Mouse (Mus musculus): ENCODE data around the gene Cradd. TPM values are rescaled to one million over a fixed set of nuclear protein-coding genes. Genes with fewer than 3 reads are reported as not detected.

Cradd gene
- polyA plus RNA-seq, 1 experiment from 2014 or later: 15.4 TPM

DNA sequence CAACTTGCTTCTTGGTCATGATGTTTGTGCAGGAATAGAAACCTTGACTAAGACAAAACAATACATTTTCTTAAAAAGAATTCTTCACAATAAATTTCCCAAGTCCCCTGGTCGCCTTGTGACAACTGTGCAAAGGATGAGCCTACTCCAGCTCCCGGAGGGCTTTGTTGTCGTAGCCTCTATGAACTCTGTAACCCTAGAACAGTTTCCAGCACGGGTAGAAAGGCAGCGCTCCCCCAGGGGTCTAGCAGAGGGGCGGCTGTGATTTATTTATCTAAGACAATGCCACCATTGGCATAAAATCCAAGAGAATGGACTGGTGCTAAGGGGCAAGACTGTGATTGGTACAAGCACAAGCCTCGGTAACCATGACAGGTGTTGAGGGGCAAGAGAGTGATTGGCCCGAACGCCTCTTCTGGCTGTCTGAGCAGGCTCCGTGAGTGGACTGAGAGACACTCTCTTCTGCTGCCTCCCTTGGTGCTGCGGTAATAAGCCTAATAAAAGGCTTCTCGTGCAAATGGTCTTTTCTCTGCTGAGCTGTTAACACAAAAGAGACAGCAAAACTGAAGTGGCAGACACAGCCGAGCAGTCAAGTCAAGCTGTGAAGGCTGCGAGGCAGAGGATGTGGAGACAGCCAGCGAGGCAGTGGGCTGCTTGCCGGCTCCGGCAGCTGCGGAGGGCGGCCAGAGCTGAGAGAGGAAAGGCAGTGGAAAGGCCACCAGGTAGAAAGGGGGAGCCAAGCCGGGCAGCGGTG is 13.1 kb downstream of the Cradd start:
- Histone ChIP-seq H3K27ac (ENCODE audit: low read length) (no peak overlapping the region), H3K4me2 (replicated peaks; ENCODE audit: low read depth, low read length) (no peak overlapping the region), H3K36me3 (ENCODE audit: insufficient read depth, low read length) (no peaks in the 10 kb centered on the region), H3K4me3 (ENCODE audit: low read depth, low read length) (no peak overlapping the region), H3K27me3 (replicated peaks; ENCODE audit: insufficient read depth, low read length) (no peaks in the 10 kb centered on the region), H3K9ac (replicated peaks; ENCODE audit: low read depth) (no peak overlapping the region), H3K9me3 (ENCODE audit: low read length) (no peaks in the 10 kb centered on the region), H3K4me1 (ENCODE audit: insufficient read depth, low read depth, low read length) (peaks cover 16% of the 10 kb centered on the region; the same call in 1 of the 2 replicates)
- 63% methylated on average over 21 of the region's 21 CpGs for WGBS
- ATAC-seq: no peak
- TF ChIP-seq CTCF (IDR thresholded peaks at IDR 0.05) (no peak), EP300 (IDR thresholded peaks at IDR 0.05) (no peak)
- DNase-seq (ENCODE audit: low spot score): no peak

DNA sequence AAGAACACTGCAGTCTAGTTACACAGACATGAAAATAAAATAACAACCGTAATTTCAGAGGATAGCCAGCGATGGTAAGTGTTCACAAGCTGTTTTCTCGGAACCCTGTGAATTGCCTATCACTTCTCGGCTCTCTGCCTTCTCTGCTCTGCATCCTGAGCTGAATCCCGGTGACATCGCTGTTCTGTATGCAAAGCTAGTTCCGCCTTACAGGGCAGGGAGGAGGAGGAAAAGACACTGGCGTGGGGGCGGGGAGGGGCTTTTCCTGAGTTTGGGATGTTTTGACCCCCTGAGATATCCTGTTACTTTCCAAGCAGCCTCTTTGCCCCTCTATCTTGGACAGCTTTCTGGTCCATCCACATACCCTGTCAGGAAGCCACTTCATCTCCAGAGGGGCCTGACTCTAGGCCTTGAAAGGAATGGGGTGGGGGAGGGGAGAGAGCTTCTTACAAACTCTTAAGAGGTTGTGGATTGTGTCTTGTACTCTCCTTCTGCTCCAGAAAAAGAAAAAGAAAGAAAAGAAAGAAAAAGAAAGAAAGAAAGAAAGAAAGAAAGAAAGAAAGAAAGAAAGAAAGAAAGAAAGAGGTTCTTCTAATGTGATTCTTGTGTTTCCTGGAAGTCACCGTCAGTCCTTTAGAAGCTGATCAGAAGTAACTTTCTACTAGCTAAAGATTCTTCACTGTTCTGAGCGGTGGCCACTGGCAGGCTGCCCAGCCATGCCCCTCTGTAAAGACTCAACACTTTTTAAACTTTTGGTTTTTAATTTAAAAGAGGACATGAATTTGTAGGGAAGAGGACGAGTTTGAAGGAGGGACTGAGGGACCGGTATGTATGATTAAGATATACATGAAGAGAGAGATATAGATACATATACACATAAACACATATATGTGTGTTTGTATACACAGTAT is 14.3 kb downstream of the Cradd start:
- TF ChIP-seq EP300 (IDR thresholded peaks at IDR 0.05) (no peak), CTCF (IDR thresholded peaks at IDR 0.05) (no peak)
- H3K4me2 ChIP-seq (replicated peaks; ENCODE audit: low read depth, low read length): no peak overlapping the region
- no peak for DNase-seq (ENCODE audit: low spot score)
- H3K36me3 ChIP-seq (ENCODE audit: insufficient read depth, low read length): no peaks in the 10 kb centered on the region
- H3K9ac ChIP-seq (replicated peaks; ENCODE audit: low read depth): no peak overlapping the region
- H3K4me3 ChIP-seq (ENCODE audit: low read depth, low read length): no peak overlapping the region
- no peak for ATAC-seq
- H3K9me3 ChIP-seq (ENCODE audit: low read length): no peaks in the 10 kb centered on the region
- H3K27ac ChIP-seq (ENCODE audit: low read length): no peak overlapping the region
- H3K27me3 ChIP-seq (replicated peaks; ENCODE audit: insufficient read depth, low read length): no peaks in the 10 kb centered on the region
- H3K4me1 ChIP-seq (ENCODE audit: insufficient read depth, low read depth, low read length): peaks cover 16% of the 10 kb centered on the region; the same call in 1 of the 2 replicates
- 50% methylated on average over 13 of the region's 13 CpGs for WGBS

DNA sequence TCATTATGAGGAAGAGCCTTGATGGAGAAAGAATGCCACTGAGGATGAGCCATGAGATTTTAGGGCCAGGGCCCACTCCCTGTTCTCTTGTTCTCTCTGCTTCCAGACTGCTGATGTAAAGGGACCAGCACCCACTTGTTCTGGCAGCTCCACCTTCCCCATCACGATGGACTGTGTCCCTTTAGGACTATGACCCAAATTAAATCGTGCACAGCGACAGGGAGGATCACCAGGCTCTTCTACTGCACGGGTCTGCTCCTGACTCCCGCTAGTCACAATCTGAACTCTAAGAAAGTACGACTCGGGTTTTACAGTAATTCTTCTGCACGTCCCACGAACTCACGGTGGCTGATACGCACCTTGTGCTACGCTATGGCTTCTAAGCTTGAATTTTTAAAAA is 14.9 kb downstream of the Cradd start:
- H3K36me3 ChIP-seq (ENCODE audit: insufficient read depth, low read length): no peaks in the 10 kb centered on the region
- TF ChIP-seq CTCF (IDR thresholded peaks at IDR 0.05) (no peak), EP300 (IDR thresholded peaks at IDR 0.05) (no peak)
- H3K4me2 ChIP-seq (replicated peaks; ENCODE audit: low read depth, low read length): no peak overlapping the region
- peaks cover 16% of the 10 kb centered on the region; the same call in 1 of the 2 replicates for H3K4me1 ChIP-seq (ENCODE audit: insufficient read depth, low read depth, low read length)
- H3K4me3 ChIP-seq (ENCODE audit: low read depth, low read length): no peak overlapping the region
- no peak for ATAC-seq
- WGBS: 83% methylated on average over 12 of the region's 12 CpGs
- no peak for DNase-seq (ENCODE audit: low spot score)
- H3K27me3 ChIP-seq (replicated peaks; ENCODE audit: insufficient read depth, low read length): no peaks in the 10 kb centered on the region
- no peak overlapping the region for H3K27ac ChIP-seq (ENCODE audit: low read length)
- no peaks in the 10 kb centered on the region for H3K9me3 ChIP-seq (ENCODE audit: low read length)
- H3K9ac ChIP-seq (replicated peaks; ENCODE audit: low read depth): no peak overlapping the region

DNA sequence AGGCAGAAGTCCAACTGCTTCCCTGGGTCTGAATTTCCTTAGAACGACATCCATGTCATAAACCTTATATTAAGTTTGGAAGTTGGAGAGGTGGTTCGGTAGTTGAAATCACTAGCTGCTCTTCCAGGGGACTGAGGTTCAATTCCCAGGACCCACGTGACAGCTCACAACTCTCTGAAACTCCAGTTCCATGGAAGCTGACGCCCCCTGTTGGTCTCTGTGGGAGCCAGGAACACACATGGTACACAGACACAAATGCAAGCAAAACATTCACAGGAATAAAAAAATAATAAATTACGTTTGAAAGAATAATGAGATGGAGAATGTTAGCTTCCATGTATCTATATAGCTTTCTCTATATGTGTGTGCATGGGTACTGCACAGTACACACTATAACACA is 16.0 kb downstream of the Cradd start:
- H3K4me1 ChIP-seq (ENCODE audit: insufficient read depth, low read depth, low read length): peaks cover 16% of the 10 kb centered on the region; the same call in 1 of the 2 replicates
- TF ChIP-seq EP300 (IDR thresholded peaks at IDR 0.05): no peak
- TF ChIP-seq CTCF (IDR thresholded peaks at IDR 0.05): peak; percentile 30
- no peak overlapping the region for H3K4me2 ChIP-seq (replicated peaks; ENCODE audit: low read depth, low read length)
- ATAC-seq: no peak
- no peak for DNase-seq (ENCODE audit: low spot score)
- H3K9ac ChIP-seq (replicated peaks; ENCODE audit: low read depth): no peak overlapping the region
- H3K9me3 ChIP-seq (ENCODE audit: low read length): no peaks in the 10 kb centered on the region
- peak overlapping the region; percentile 33 for H3K27ac ChIP-seq (ENCODE audit: low read length)
- H3K36me3 ChIP-seq (ENCODE audit: insufficient read depth, low read length): no peaks in the 10 kb centered on the region
- WGBS: 77% methylated on average over 5 of the region's 5 CpGs
- no peak overlapping the region for H3K4me3 ChIP-seq (ENCODE audit: low read depth, low read length)
- H3K27me3 ChIP-seq (replicated peaks; ENCODE audit: insufficient read depth, low read length): no peaks in the 10 kb centered on the region

DNA sequence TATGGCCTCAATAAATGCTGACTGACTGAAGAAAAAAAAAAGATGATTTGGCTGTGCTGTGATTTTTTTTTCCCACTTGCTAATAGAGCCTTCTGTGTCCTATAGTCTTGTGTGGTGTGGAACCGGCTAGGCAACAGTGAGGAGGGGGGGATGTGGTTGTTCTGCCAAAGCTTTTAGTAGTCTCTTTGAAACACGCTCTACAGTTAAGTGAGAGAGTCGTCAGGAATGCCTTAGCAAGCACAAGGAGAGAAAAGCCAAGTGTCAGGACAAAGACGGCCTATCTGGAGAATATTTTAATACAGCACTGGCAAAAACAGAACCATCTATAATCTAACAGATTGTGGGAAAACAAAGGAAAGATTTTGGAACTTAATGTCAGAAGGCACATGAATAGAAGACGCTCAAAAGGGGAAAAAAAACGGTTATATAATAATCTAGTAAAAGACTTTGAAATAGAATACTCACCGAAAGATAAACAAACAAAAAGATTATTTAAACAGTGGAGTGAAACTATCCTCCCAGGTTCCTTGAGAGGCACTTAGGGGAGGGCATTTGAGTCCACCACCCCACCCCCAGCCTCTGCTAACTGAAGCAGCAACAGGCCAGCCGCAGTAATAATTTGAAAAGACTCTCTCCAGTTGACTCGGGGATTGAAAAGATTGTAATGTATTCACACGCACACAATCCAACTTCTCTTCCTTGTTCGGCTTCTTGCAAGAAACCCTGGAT is 16.9 kb downstream of the Cradd start:
- H3K36me3 ChIP-seq (ENCODE audit: insufficient read depth, low read length): no peaks in the 10 kb centered on the region
- H3K9ac ChIP-seq (replicated peaks; ENCODE audit: low read depth): no peak overlapping the region
- DNase-seq (ENCODE audit: low spot score): peak; percentile 73
- no peak overlapping the region for H3K4me2 ChIP-seq (replicated peaks; ENCODE audit: low read depth, low read length)
- H3K9me3 ChIP-seq (ENCODE audit: low read length): no peaks in the 10 kb centered on the region
- H3K27me3 ChIP-seq (replicated peaks; ENCODE audit: insufficient read depth, low read length): no peaks in the 10 kb centered on the region
- H3K27ac ChIP-seq (ENCODE audit: low read length): peak overlapping the region; percentile 33
- TF ChIP-seq EP300 (IDR thresholded peaks at IDR 0.05) (peak; percentile 57), CTCF (IDR thresholded peaks at IDR 0.05) (no peak)
- no peak overlapping the region for H3K4me3 ChIP-seq (ENCODE audit: low read depth, low read length)
- peak; percentile 78 for ATAC-seq
- H3K4me1 ChIP-seq (ENCODE audit: insufficient read depth, low read depth, low read length): peaks cover 16% of the 10 kb centered on the region; the same call in 1 of the 2 replicates
- 19% methylated on average over 11 of the region's 11 CpGs for WGBS

DNA sequence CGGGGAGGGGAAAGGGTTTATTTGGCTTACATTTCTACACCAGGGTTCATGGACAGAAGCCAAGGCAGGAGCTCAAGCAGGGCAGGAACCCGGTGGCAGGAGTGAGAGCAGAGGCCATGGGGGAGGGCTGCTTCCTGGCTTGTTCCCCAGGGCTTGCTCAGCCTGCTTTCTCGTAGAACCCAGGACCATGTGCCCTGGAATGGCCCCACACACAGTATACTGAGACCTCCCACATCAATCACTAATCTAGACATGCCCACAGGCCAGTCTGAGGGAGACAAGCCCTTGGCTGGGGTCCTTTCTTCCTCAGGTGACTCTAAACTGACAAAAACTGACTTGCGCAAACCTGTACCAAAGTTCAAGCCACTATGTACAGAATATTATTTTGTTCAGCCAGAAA is 19.7 kb downstream of the Cradd start:
- ATAC-seq (no peak), DNase-seq (ENCODE audit: low spot score) (no peak)
- Histone ChIP-seq H3K9me3 (ENCODE audit: low read length) (no peaks in the 10 kb centered on the region), H3K27ac (ENCODE audit: low read length) (no peak overlapping the region), H3K4me1 (ENCODE audit: insufficient read depth, low read depth, low read length) (peaks cover 12% of the 10 kb centered on the region; the same call in 1 of the 2 replicates), H3K27me3 (replicated peaks; ENCODE audit: insufficient read depth, low read length) (no peaks in the 10 kb centered on the region), H3K9ac (replicated peaks; ENCODE audit: low read depth) (no peak overlapping the region), H3K4me3 (ENCODE audit: low read depth, low read length) (no peak overlapping the region), H3K4me2 (replicated peaks; ENCODE audit: low read depth, low read length) (no peak overlapping the region), H3K36me3 (ENCODE audit: insufficient read depth, low read length) (no peaks in the 10 kb centered on the region)
- TF ChIP-seq CTCF (IDR thresholded peaks at IDR 0.05) (no peak), EP300 (IDR thresholded peaks at IDR 0.05) (no peak)
- WGBS: 32% methylated on average over 4 of the region's 4 CpGs
